Mouse (Mus musculus) forebrain, postnatal 0 days (tissue): Measurements from ENCODE around the gene Srd5a3. TPM values are rescaled to one million over a fixed set of nuclear protein-coding genes. Genes with fewer than 3 reads are reported as not detected.

ENCODE experiments used
- ATAC-seq: fragments of 200-750 bp; cut with Nextera tagmentation; 2 replicates; pipeline ENCODE4 v1.8.0; 2017; ENCODE audit warnings: mild to moderate bottlenecking, moderate library complexity
- DNase-seq: peaks from one replicate; pipeline ENCODE4 v3.0.0-alpha.2; 2015
- H3K27ac ChIP-seq: fragments of 300-500 bp; sonication (generic); 2 replicates; pipeline ENCODE4 v1.5.1; 2014; ENCODE audit warnings: low read depth, mild to moderate bottlenecking, antibody characterized with exemption, low read length, moderate library complexity, mixed read lengths
- H3K27me3 ChIP-seq: fragments of 300-500 bp; sonication (generic); 2 replicates; pipeline ENCODE4 v1.6.1; 2014; ENCODE audit warnings: mild to moderate bottlenecking, low read length, mixed read lengths; ENCODE audit not compliant: insufficient read depth
- H3K36me3 ChIP-seq: fragments of 300-500 bp; sonication (generic); 2 replicates; pipeline ENCODE4 v1.6.1; 2014; ENCODE audit warnings: mild to moderate bottlenecking, moderate library complexity; ENCODE audit not compliant: insufficient read depth
- H3K4me1 ChIP-seq: fragments of 300-500 bp; sonication (generic); 2 replicates; pipeline ENCODE4 v1.6.1; 2014; ENCODE audit warnings: antibody characterized with exemption; ENCODE audit not compliant: insufficient read depth
- H3K4me2 ChIP-seq: fragments of 300-500 bp; sonication (generic); 2 replicates; pipeline ENCODE4 v1.6.1; 2014; ENCODE audit warnings: low read depth, mild to moderate bottlenecking, moderate library complexity
- H3K4me3 ChIP-seq: fragments of 300-500 bp; sonication (generic); 2 replicates; pipeline ENCODE4 v1.5.1; 2014; ENCODE audit warnings: low read depth, low read length, mixed read lengths
- H3K9ac ChIP-seq: fragments of 300-500 bp; sonication (generic); 2 replicates; pipeline ENCODE4 v1.6.1; 2014; ENCODE audit warnings: mild to moderate bottlenecking
- H3K9me3 ChIP-seq: fragments of 300-500 bp; sonication (generic); 2 replicates; pipeline ENCODE4 v1.6.1; 2016; ENCODE audit warnings: low read length
- CTCF ChIP-seq: sonication (generic); IDR thresholded peaks from 2 replicates; pipeline ENCODE4 v1.5.1; 2016; ENCODE audit warnings: antibody characterized with exemption, control low read depth, low read depth
- WGBS: fragments of 180-500 bp; shearing (Covaris S2); extraction: QIAGEN DNeasy Blood & Tissue Kit; methylation state at CpG from one replicate; pipeline ENCODE4 v1.1.7; 2014; 5-methylcytosine and 5-hydroxymethylcytosine counted together
- polyA plus RNA-seq: library from polyadenylated mRNA; unstranded; fragments of >200 nt; fragmentation: Nextera tagmentation; extraction: Ambion mirVana; gene quantifications from 2 replicates; pipeline ENCODE4 v1.2.1, GENCODE M21; 2015
- total RNA-seq: library from RNA; depleted of rRNA; stranded (reverse); fragments of >200 nt; gene quantifications from 2 replicates; pipeline ENCODE4 v1.2.3, GENCODE M21; 2014

Srd5a3 gene
- total and polyA plus RNA-seq, 2 experiments from 2014 or later, result 12.8 to 21.3 TPM

DNA sequence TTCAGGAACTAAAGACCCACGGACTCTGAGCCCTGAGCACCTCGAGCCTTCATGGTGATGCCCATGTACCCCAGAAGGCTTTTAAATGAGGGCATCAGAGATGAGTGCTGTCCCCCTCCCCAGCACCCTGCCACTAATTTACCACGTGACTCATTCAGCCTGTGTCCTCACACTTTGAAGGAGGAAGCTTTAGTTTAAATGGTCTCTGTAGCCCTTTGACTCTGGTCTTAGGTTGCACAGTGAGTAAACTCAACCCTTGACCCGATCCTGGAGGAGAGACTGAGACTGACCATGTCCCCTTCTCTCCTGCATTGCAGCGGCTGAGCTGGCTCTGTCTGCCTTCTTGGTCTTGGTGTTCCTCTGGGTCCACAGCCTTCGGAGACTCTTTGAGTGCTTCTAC, 9.4 kb downstream of the Srd5a3 start:
- H3K27ac ChIP-seq, result no peak overlapping the region
- no peak overlapping the region for H3K4me2 ChIP-seq
- H3K9ac ChIP-seq, result no peak overlapping the region
- no peaks in the 10 kb centered on the region for H3K27me3 ChIP-seq
- H3K4me3 ChIP-seq, result no peak overlapping the region
- no peaks in the 10 kb centered on the region for H3K4me1 ChIP-seq
- no peak for DNase-seq
- H3K9me3 ChIP-seq, result no peaks in the 10 kb centered on the region
- H3K36me3 ChIP-seq, result peaks cover 10% of the 10 kb centered on the region; the same call in 1 of the 2 replicates
- no peak for TF ChIP-seq CTCF
- ATAC-seq, result no peak
- WGBS, result 92% methylated on average over 6 of the region's 6 CpGs

DNA sequence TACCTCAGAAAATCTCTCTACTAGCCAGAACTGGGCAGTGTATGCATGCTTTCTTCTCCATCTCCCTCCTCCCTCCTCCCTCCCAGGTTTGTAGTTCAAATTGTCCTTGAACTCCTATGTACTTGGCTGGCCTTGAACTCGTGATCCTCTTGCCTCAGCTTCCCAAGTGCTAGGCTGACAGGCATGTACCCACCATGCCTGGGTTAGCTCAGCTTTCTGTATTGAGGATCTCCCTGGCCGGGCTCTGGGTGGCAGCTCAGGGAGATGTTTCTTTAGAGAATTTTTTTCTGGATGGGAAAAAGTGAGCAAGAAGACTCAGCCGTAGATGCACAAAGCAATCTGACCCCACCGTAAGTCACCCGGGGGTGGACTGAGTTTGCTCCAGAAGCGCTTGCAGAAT, 12.9 kb downstream of the Srd5a3 start:
- 94% methylated on average over 6 of the region's 6 CpGs for WGBS
- TF ChIP-seq CTCF, result no peak
- no peak for DNase-seq
- Histone ChIP-seq H3K36me3 (peaks cover 15% of the 10 kb centered on the region; the same call in 1 of the 2 replicates), H3K4me3 (no peak overlapping the region), H3K9ac (no peak overlapping the region), H3K27me3 (no peaks in the 10 kb centered on the region), H3K9me3 (no peaks in the 10 kb centered on the region), H3K4me1 (no peaks in the 10 kb centered on the region), H3K27ac (no peak overlapping the region), H3K4me2 (no peak overlapping the region)
- no peak for ATAC-seq

DNA sequence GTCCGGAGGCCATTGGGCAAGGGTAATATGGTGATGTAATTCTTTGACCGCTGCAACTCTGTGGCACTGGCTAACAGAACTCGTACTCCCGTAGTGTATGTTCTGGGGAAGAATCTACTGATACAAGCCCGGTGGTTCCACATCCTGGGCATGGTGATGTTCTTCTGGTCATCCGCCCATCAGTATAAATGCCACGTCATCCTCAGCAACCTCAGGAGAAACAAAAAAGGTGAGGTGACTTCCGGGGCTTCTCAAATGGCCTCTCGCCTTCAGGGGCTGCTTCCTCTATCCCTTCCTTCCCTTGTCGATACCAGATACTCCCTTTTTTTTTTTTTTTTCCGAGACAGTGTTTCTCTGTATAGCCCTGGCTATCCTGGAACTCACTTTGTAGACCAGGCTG, 13.4 kb downstream of the Srd5a3 start:
- Histone ChIP-seq H3K9me3 (no peaks in the 10 kb centered on the region), H3K36me3 (peaks cover 15% of the 10 kb centered on the region; the same call in 1 of the 2 replicates), H3K9ac (no peak overlapping the region), H3K27ac (no peak overlapping the region), H3K4me1 (no peaks in the 10 kb centered on the region), H3K27me3 (no peaks in the 10 kb centered on the region), H3K4me2 (no peak overlapping the region), H3K4me3 (no peak overlapping the region)
- WGBS, result 93% methylated on average over 11 of the region's 11 CpGs
- TF ChIP-seq CTCF, result no peak
- ATAC-seq (no peak), DNase-seq (no peak)

DNA sequence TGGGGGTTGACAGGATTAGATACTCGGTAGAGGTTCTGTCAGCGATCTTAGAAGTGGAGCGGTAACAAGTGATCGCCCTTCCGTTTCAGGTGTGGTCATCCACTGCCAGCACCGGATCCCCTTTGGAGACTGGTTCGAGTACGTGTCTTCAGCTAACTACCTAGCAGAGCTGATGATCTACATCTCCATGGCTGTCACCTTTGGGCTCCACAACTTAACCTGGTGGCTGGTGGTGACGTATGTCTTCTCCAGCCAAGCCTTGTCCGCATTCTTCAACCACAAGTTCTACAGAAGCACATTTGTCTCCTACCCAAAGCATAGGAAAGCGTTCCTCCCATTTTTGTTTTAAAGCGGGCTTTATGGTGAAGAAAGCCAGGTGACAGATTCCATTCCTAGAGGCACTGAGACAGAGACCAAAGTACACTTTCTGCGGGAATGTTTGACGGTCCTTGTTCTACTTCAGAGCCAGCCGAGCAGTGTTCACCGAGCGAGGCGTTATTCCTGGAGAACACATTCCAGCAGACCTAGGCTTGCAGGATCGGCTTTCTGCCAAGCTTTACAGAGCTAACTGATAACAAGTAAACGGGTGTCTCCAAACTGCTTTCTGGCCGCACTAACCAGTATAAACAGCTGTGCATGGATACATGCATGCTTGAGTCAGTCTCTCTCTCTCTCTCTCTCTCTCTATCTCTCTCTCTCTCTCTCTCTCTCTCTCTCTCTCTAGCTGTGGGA, 14.5 kb downstream of the Srd5a3 start:
- TF ChIP-seq CTCF, result no peak
- no peak for DNase-seq
- no peak for ATAC-seq
- Histone ChIP-seq H3K9ac (no peak overlapping the region), H3K4me2 (no peak overlapping the region), H3K27ac (no peak overlapping the region), H3K4me1 (no peaks in the 10 kb centered on the region), H3K4me3 (no peak overlapping the region), H3K36me3 (peaks cover 15% of the 10 kb centered on the region; the same call in 1 of the 2 replicates), H3K9me3 (no peaks in the 10 kb centered on the region), H3K27me3 (no peaks in the 10 kb centered on the region)
- WGBS, result 95% methylated on average over 21 of the region's 21 CpGs

DNA sequence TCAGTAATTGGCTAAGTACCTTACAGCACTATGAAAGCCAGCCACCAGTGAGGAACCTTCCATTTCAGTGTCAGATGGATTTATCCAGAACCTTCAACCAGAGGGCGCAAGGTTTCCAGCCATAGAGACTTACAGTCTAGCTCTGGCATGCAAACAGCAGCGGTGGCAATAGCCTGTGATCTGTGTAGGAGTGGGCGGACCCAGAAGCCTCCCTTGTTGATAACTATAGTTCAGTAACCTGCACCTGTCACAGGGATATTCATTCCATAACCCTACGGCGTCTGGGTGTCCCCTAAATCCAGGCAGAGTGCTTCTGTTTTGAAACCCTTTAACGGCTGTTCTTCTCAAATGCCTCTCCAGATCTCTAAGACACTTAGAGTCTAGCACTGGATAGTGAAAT, 19.5 kb downstream of the Srd5a3 start:
- Histone ChIP-seq H3K4me3 (no peak overlapping the region), H3K27ac (no peak overlapping the region), H3K27me3 (no peaks in the 10 kb centered on the region), H3K36me3 (peaks cover 4% of the 10 kb centered on the region; the same call in 1 of the 2 replicates), H3K4me2 (no peak overlapping the region), H3K4me1 (no peaks in the 10 kb centered on the region), H3K9me3 (no peaks in the 10 kb centered on the region), H3K9ac (no peak overlapping the region)
- ATAC-seq (no peak), DNase-seq (no peak)
- 85% methylated on average over 6 of the region's 6 CpGs for WGBS
- no peak for TF ChIP-seq CTCF

DNA sequence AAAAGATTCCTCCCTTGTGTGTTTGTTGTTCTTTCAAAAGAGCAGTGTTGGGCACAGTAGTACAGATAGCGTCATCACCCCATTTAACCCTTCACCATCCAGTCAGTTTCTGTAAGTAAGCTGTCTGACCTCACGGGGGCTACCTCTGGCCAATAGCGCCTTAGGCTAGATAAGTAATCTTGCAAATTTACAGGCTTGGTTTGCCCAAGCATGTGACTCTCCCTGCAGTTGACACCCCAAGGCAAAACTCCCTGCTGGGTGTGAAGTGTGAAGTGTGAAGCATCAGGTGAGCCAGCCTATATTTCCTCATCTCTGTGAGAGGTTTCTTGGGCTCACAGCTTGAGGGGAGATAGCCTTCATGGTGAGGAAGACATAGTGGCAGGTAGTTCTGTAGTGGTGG, 20.0 kb downstream of the Srd5a3 start:
- H3K27me3 ChIP-seq, result no peaks in the 10 kb centered on the region

DNA sequence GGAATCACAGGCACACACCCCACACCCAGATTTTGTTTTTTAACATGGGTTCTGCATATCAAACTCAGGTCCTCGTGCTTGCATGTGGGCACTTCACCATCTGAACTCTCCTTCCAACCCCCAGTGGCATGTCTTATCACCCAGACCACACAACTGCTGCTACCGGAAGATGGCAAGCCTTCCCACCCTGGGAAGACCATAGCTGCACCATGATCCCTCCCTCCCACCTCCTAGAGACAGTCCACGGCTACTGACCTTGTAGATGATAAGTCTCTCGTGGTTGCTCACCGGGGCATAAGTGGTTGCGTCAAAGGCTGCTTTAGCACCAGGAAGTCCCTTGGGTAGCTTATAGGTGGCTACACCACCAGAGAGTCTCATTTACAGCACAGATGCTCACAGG, 21.4 kb downstream of the Srd5a3 start:
- H3K4me2 ChIP-seq, result no peak overlapping the region

More for the DNA sequence above, 20.0 kb downstream of the Srd5a3 start:
- Histone ChIP-seq H3K36me3 (no peaks in the 10 kb centered on the region), H3K27ac (no peak overlapping the region), H3K9ac (no peak overlapping the region), H3K9me3 (no peaks in the 10 kb centered on the region), H3K4me1 (no peaks in the 10 kb centered on the region), H3K4me3 (no peak overlapping the region), H3K4me2 (no peak overlapping the region)
- TF ChIP-seq CTCF, result no peak
- no peak for DNase-seq
- ATAC-seq, result no peak
- WGBS, result 73% methylated on average over 3 of the region's 3 CpGs

More for the DNA sequence above, 21.4 kb downstream of the Srd5a3 start:
- no peak for DNase-seq
- ATAC-seq, result no peak
- Histone ChIP-seq H3K36me3 (no peaks in the 10 kb centered on the region), H3K9me3 (no peaks in the 10 kb centered on the region), H3K27ac (no peak overlapping the region), H3K27me3 (no peaks in the 10 kb centered on the region), H3K9ac (no peak overlapping the region), H3K4me1 (no peaks in the 10 kb centered on the region), H3K4me3 (no peak overlapping the region)
- TF ChIP-seq CTCF, result no peak
- WGBS, result 91% methylated on average over 6 of the region's 6 CpGs
